In genomic region chr5:118561086-118561987, GRCm38 (mm10) we compare ENCODE assay signal across 8 mouse cellular contexts. TPM values are rescaled to one million over a fixed set of nuclear protein-coding genes. Genes with fewer than 3 reads are reported as not detected.
DNase-seq lines count a peak whose midpoint lies in the region; ATAC-seq and TF ChIP-seq lines count a peak whose summit lies in the region.

No protein-coding gene starts in this region.

- no peaks in the 10 kb centered on the region for H3K9me3 ChIP-seq in forebrain, embryonic 11.5 days (ENCODE audit: control insufficient read depth, low read length)
- H3K9me3 ChIP-seq in hindbrain, embryonic 15.5 days, result no peaks in the 10 kb centered on the region
- no peaks in the 10 kb centered on the region for H3K9me3 ChIP-seq in limb, embryonic 14.5 days (ENCODE audit: control insufficient read depth, low read length)
- H3K9me3 ChIP-seq in midbrain, embryonic 16.5 days (replicated peaks; ENCODE audit: control insufficient read depth, low read length, poor library complexity, severe bottlenecking), result no peaks in the 10 kb centered on the region

- H3K36me3 ChIP-seq in forebrain, embryonic 11.5 days (ENCODE audit: control insufficient read depth, insufficient read depth, low read length), result no peaks in the 10 kb centered on the region
- no peaks in the 10 kb centered on the region for H3K36me3 ChIP-seq in hindbrain, embryonic 15.5 days
- no peaks in the 10 kb centered on the region for H3K36me3 ChIP-seq in limb, embryonic 14.5 days (ENCODE audit: control insufficient read depth, insufficient read depth, low read length)
- no peaks in the 10 kb centered on the region for H3K36me3 ChIP-seq in midbrain, embryonic 16.5 days (ENCODE audit: control insufficient read depth, insufficient read depth, low read length)
- no peaks in the 10 kb centered on the region for H3K36me3 ChIP-seq in testis, adult 2 months (ENCODE audit: control insufficient read depth, insufficient read depth, low read length)

- H3K27ac ChIP-seq in forebrain, embryonic 11.5 days (ENCODE audit: low read depth, low read length), result peak overlapping the region; percentile 80
- peak overlapping the region; percentile 96 for H3K27ac ChIP-seq in hindbrain, embryonic 15.5 days (replicated peaks)
- peak overlapping the region; percentile 94 for H3K27ac ChIP-seq in limb, embryonic 14.5 days (replicated peaks; ENCODE audit: low read depth, low read length)
- H3K27ac ChIP-seq in midbrain, embryonic 16.5 days (ENCODE audit: low read length), result peak overlapping the region; percentile 98
- peak overlapping the region; percentile 51; the same call in 1 of the 2 replicates for H3K27ac ChIP-seq in testis, adult 2 months (ENCODE audit: control insufficient read depth, insufficient read depth, low read depth, low read length)

- peak overlapping the region; percentile 56 for H3K4me2 ChIP-seq in forebrain, embryonic 11.5 days (ENCODE audit: low read depth, low read length, severe bottlenecking)
- peak overlapping the region; percentile 63 for H3K4me2 ChIP-seq in hindbrain, embryonic 15.5 days
- H3K4me2 ChIP-seq in limb, embryonic 14.5 days (replicated peaks; ENCODE audit: low read depth, low read length, severe bottlenecking), result peak overlapping the region; percentile 83
- peak overlapping the region; percentile 78 for H3K4me2 ChIP-seq in midbrain, embryonic 16.5 days (ENCODE audit: low read length)

- peak overlapping the region; percentile 97 for H3K9ac ChIP-seq in forebrain, embryonic 11.5 days (ENCODE audit: low read length)
- peak overlapping the region; percentile 91 for H3K9ac ChIP-seq in hindbrain, embryonic 15.5 days
- H3K9ac ChIP-seq in limb, embryonic 14.5 days (ENCODE audit: low read depth, low read length, severe bottlenecking), result peak overlapping the region; percentile 97
- H3K9ac ChIP-seq in midbrain, embryonic 16.5 days (ENCODE audit: low read depth, low read length), result peak overlapping the region; percentile 88

- peak overlapping the region; percentile 85 for H3K4me3 ChIP-seq in forebrain, embryonic 11.5 days (ENCODE audit: low read depth, low read length)
- H3K4me3 ChIP-seq in hindbrain, embryonic 15.5 days, result peak overlapping the region; percentile 79
- H3K4me3 ChIP-seq in limb, embryonic 14.5 days (replicated peaks; ENCODE audit: low read length), result peak overlapping the region; percentile 78
- peak overlapping the region; percentile 72 for H3K4me3 ChIP-seq in midbrain, embryonic 16.5 days (ENCODE audit: low read depth, low read length)
- peak overlapping the region; percentile 86 for H3K4me3 ChIP-seq in testis, adult 2 months (ENCODE audit: control insufficient read depth, low read depth, low read length)

- no peak for TF ChIP-seq CTCF in testis, adult 2 months (IDR thresholded peaks at IDR 0.05; ENCODE audit: control insufficient read depth, insufficient read depth, insufficient replicate concordance, low read depth, low read length)

- DNase-seq in cerebellum, adult 18-20 months, result peak; percentile 43 to 66
- no peak for DNase-seq in cerebellum, adult 11 months
- DNase-seq in adrenal gland, postnatal 10 days, result peak; percentile 62
- peak; percentile 63 for DNase-seq in forebrain, embryonic 11.5 days (ENCODE audit: low spot score)
- peak; percentile 49 for DNase-seq in limb, embryonic 14.5 days (ENCODE audit: low spot score)

- ATAC-seq in forebrain, embryonic 11.5 days (replicated peaks; ENCODE audit: low FRiP score), result no peak
- ATAC-seq in hindbrain, embryonic 15.5 days (ENCODE audit: low FRiP score, low read depth), result no peak
- 0 out of 2 replicates have a peak, but pooled peaks have one; percentile 14 for ATAC-seq in limb, embryonic 14.5 days (ENCODE audit: low FRiP score, low read depth)
- ATAC-seq in midbrain, embryonic 16.5 days, result no peak

- TF ChIP-seq POLR2A in limb, embryonic 14.5 days (IDR thresholded peaks at IDR 0.05; ENCODE audit: borderline replicate concordance, extremely low read depth, insufficient read depth, insufficient read length), result no peak
- no peak for TF ChIP-seq POLR2A in testis, adult 2 months (IDR thresholded peaks at IDR 0.05; ENCODE audit: control insufficient read depth, low read depth, low read length)

- WGBS in forebrain, embryonic 11.5 days, result under 1% methylated on average over 54 of the region's 59 CpGs
- WGBS in hindbrain, embryonic 15.5 days, result under 1% methylated on average over 57 of the region's 59 CpGs
- under 1% methylated on average over 59 of the region's 59 CpGs for WGBS in limb, embryonic 14.5 days
- under 1% methylated on average over 53 of the region's 59 CpGs for WGBS in midbrain, embryonic 16.5 days

- no peaks in the 10 kb centered on the region for H3K27me3 ChIP-seq in forebrain, embryonic 11.5 days (ENCODE audit: control insufficient read depth, insufficient read depth, low read length)
- H3K27me3 ChIP-seq in hindbrain, embryonic 15.5 days, result no peaks in the 10 kb centered on the region
- H3K27me3 ChIP-seq in limb, embryonic 14.5 days (ENCODE audit: control insufficient read depth, insufficient read depth, low read length), result no peaks in the 10 kb centered on the region
- H3K27me3 ChIP-seq in midbrain, embryonic 16.5 days (ENCODE audit: control insufficient read depth, insufficient read depth, low read depth, low read length), result no peaks in the 10 kb centered on the region
- no peaks in the 10 kb centered on the region for H3K27me3 ChIP-seq in testis, adult 2 months (ENCODE audit: control insufficient read depth, insufficient read depth, low read length)

- peaks cover 12% of the 10 kb centered on the region; the same call in 1 of the 2 replicates for H3K4me1 ChIP-seq in forebrain, embryonic 11.5 days (replicated peaks; ENCODE audit: control insufficient read depth, insufficient read depth, low read length)
- peaks cover 45% of the 10 kb centered on the region for H3K4me1 ChIP-seq in hindbrain, embryonic 15.5 days (replicated peaks)
- H3K4me1 ChIP-seq in limb, embryonic 14.5 days (ENCODE audit: control insufficient read depth, insufficient read depth, low read length), result peaks cover 43% of the 10 kb centered on the region
- peaks cover 43% of the 10 kb centered on the region for H3K4me1 ChIP-seq in midbrain, embryonic 16.5 days (ENCODE audit: control insufficient read depth, insufficient read depth, low read length)
- H3K4me1 ChIP-seq in testis, adult 2 months (ENCODE audit: control insufficient read depth, insufficient read depth, low read length), result peaks cover 11% of the 10 kb centered on the region

RNA-seq across cellular contexts. Expression of gene Med13l, which starts 0.9 kb away (rescaled TPM):
- 10 to 100 TPM; 39.0 to 43.6 TPM for total RNA-seq in adrenal gland, postnatal 10 days (2021)
- polyA plus RNA-seq in forebrain, embryonic 11.5 days (2014; fragmentation: Nextera tagmentation; extraction: Ambion mirVana), result 15.1 and 15.5 TPM in 2 replicates
- polyA plus RNA-seq in hindbrain, embryonic 15.5 days (2015; fragmentation: Nextera tagmentation; extraction: Ambion mirVana), result 13.7 and 14.7 TPM in 2 replicates
- 17.8 and 23.0 TPM in 2 replicates for polyA plus RNA-seq in limb, embryonic 14.5 days (2012; rRNA removed)
- polyA plus RNA-seq in limb, embryonic 14.5 days (2014; fragmentation: Nextera tagmentation; extraction: Ambion mirVana), result 19.8 and 22.8 TPM in 2 replicates
- 14.4 and 15.7 TPM in 2 replicates for polyA plus RNA-seq in midbrain, embryonic 16.5 days (2015; fragmentation: Nextera tagmentation; extraction: Ambion mirVana)
- 7.3 and 7.4 TPM in 2 replicates for polyA plus RNA-seq in testis, adult 2 months (2012; rRNA removed)
